Mouse (Mus musculus): ENCODE results near the gene Zfp142. TPM values are rescaled to one million over a fixed set of nuclear protein-coding genes. Genes with fewer than 3 reads are reported as not detected.

Zfp142 gene
- polyA plus RNA-seq, 1 experiment, result 8.5 TPM

DNA sequence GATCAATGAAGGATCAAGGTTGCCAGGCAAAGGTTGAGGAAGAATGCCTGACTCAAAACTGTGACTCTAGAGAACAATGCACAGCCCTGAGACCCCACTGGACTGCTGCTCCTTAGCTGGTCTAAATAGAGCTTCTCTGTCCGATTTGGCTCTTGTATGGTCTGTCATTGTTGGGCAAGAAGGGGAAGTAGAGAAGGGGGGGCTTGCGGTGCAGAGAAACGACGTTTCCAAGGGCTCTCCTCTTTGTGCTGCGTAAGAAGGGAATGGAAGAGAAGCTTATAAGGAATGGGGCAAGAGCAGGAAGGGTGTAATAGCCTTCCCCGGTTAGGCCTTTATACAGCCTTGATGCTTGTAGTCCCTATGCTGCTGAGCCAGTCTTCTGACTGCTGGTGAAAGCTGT, 22.2 kb downstream of the Zfp142 start:
- Histone ChIP-seq H3K36me3 (ENCODE audit: control insufficient read depth, insufficient read depth, low read length) (peaks cover 38% of the 10 kb centered on the region), H3K4me3 (ENCODE audit: low read depth, low read length) (no peak overlapping the region), H3K4me1 (ENCODE audit: control insufficient read depth, insufficient read depth, insufficient read length, low read length) (no peaks in the 10 kb centered on the region), H3K27me3 (ENCODE audit: control insufficient read depth, insufficient read depth, low read length) (no peaks in the 10 kb centered on the region), H3K27ac (ENCODE audit: insufficient read depth, low read depth, low read length) (no peak overlapping the region)
- 87% methylated on average over 6 of the region's 6 CpGs for WGBS
- no peak for TF ChIP-seq CTCF (IDR thresholded peaks at IDR 0.05; ENCODE audit: extremely low read depth, insufficient read length, insufficient replicate concordance, low read depth, low read length)
- no peak for TF ChIP-seq POLR2A (IDR thresholded peaks at IDR 0.05; ENCODE audit: low read depth, low read length)

DNA sequence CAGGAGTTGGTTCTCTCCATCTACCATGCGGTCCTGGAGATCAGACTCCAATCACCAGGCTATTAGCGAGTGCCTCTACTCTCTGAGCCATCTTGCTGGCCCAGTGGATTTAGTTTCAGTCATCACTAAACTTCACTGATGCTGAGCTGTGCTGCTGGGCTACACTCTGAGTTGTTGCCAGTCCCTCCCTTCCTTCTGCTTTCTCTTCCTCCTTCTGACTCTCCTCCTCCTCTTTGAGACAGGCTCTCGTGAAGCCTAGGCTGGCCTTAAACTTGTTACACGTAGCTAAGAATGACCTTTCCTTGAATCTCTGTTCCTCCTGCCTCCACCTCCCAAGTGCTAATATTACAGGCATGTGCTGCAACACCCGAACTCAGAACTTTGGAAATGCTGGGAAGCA, 29.0 kb downstream of the Zfp142 start:
- WGBS, result 78% methylated on average over 5 of the region's 5 CpGs
- Histone ChIP-seq H3K4me1 (ENCODE audit: control insufficient read depth, insufficient read depth, insufficient read length, low read length) (no peaks in the 10 kb centered on the region), H3K27me3 (ENCODE audit: control insufficient read depth, insufficient read depth, low read length) (no peaks in the 10 kb centered on the region), H3K4me3 (ENCODE audit: low read depth, low read length) (no peak overlapping the region), H3K36me3 (ENCODE audit: control insufficient read depth, insufficient read depth, low read length) (no peaks in the 10 kb centered on the region), H3K27ac (ENCODE audit: insufficient read depth, low read depth, low read length) (no peak overlapping the region)
- no peak for TF ChIP-seq POLR2A (IDR thresholded peaks at IDR 0.05; ENCODE audit: low read depth, low read length)
- TF ChIP-seq CTCF (IDR thresholded peaks at IDR 0.05; ENCODE audit: extremely low read depth, insufficient read length, insufficient replicate concordance, low read depth, low read length), result no peak

DNA sequence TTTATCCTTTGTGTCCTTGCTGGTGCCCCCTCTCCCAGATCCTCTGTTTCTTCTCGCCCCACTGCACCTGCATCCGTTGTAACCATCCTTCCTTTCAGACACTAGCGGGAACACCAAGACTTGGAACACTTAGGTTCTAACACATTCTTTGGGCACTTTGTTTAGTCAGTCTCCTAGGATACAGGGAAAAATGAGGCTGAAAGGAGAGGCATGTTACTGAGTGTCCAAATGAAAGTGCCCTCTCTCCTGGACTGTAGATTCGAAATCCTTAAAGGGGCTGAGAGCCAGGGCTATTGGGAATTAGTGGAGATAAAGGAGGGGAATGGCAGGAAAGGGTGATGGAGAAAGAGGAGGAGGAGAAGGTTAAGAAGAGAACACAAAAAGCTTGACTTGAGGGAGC, 43.9 kb downstream of the Zfp142 start, which contains the start of gene Usp37:
Gene Usp37, minus strand, starts transcription at position 101 of the 400 bp plus-strand sequence.
- H3K36me3 ChIP-seq (ENCODE audit: control insufficient read depth, insufficient read depth, low read length), result no peaks in the 10 kb centered on the region
- no peaks in the 10 kb centered on the region for H3K4me1 ChIP-seq (ENCODE audit: control insufficient read depth, insufficient read depth, insufficient read length, low read length)
- no peak within 1 kb of the TSS for H3K4me3 ChIP-seq (ENCODE audit: low read depth, low read length)
- H3K27me3 ChIP-seq (ENCODE audit: control insufficient read depth, insufficient read depth, low read length), result 0 out of 2 replicates have a peak, but pooled peaks cover 9% of the 10 kb centered on the region
- WGBS, result 77% methylated on average over 4 of the region's 4 CpGs
- no peak for TF ChIP-seq POLR2A (IDR thresholded peaks at IDR 0.05; ENCODE audit: low read depth, low read length)
- TF ChIP-seq CTCF (IDR thresholded peaks at IDR 0.05; ENCODE audit: extremely low read depth, insufficient read length, insufficient replicate concordance, low read depth, low read length), result no peak
- H3K27ac ChIP-seq (ENCODE audit: insufficient read depth, low read depth, low read length), result no peak within 1 kb of the TSS

DNA sequence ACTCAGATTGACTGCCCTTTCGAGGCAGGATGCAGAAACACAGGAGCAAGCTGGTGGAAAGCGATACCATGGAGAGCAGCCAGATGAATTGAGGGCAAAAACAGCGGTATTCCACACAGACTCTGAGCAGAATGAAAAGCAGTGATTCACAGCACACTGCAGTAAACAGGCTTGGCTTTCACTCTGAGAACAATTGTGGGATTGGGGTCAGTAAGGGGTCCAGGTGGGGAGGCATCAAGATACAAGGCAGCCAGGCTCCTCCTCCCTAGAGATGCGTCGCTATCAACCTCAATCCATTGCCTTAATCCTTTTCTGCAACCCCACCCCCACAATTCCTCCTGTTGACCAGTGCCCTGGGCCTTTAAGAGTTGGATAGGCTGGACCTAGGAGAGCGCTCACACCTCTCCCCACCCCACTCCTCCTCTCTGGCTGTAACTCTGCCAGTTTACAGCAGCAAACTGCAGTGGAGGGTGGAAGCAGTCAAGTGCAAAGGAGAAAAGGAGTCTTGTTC, 45.5 kb downstream of the Zfp142 start, which contains the start of gene Plcd4:
Gene Plcd4, plus strand, starts transcription at position 438 of the 511 bp plus-strand sequence.
- TF ChIP-seq CTCF (IDR thresholded peaks at IDR 0.05; ENCODE audit: extremely low read depth, insufficient read length, insufficient replicate concordance, low read depth, low read length) (no peak), POLR2A (IDR thresholded peaks at IDR 0.05; ENCODE audit: low read depth, low read length) (no peak)
- WGBS, result 12% methylated on average over 6 of the region's 6 CpGs
- no peaks in the 10 kb centered on the region for H3K4me1 ChIP-seq (ENCODE audit: control insufficient read depth, insufficient read depth, insufficient read length, low read length)
- 0 out of 2 replicates have a peak, but pooled peaks cover 9% of the 10 kb centered on the region for H3K27me3 ChIP-seq (ENCODE audit: control insufficient read depth, insufficient read depth, low read length)
- H3K27ac ChIP-seq (ENCODE audit: insufficient read depth, low read depth, low read length), result no peak within 1 kb of the TSS
- no peak within 1 kb of the TSS for H3K4me3 ChIP-seq (ENCODE audit: low read depth, low read length)
- H3K36me3 ChIP-seq (ENCODE audit: control insufficient read depth, insufficient read depth, low read length), result no peaks in the 10 kb centered on the region

DNA sequence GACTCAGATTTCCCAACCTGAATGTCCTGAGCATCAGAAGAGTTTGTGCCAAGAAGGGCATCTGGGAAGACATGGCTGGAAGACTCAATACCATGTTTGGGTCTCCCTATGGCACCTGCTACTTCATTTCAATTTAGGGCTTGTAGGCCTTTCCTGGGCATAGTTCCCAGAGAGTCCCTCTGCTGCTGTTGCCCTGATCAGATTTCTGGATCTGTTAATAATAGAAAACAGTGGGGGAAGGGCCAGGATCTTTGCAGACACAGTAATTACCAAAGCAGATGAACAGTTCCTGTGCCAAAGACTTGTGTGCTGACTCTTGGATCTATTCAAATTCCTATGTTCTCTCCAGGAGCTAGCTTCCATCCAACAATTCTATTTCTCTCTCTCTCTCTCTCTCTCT, 49.4 kb downstream of the Zfp142 start:
- Histone ChIP-seq H3K27ac (ENCODE audit: insufficient read depth, low read depth, low read length) (no peak overlapping the region), H3K27me3 (ENCODE audit: control insufficient read depth, insufficient read depth, low read length) (0 out of 2 replicates have a peak, but pooled peaks cover 5% of the 10 kb centered on the region), H3K4me1 (ENCODE audit: control insufficient read depth, insufficient read depth, insufficient read length, low read length) (no peaks in the 10 kb centered on the region)

DNA sequence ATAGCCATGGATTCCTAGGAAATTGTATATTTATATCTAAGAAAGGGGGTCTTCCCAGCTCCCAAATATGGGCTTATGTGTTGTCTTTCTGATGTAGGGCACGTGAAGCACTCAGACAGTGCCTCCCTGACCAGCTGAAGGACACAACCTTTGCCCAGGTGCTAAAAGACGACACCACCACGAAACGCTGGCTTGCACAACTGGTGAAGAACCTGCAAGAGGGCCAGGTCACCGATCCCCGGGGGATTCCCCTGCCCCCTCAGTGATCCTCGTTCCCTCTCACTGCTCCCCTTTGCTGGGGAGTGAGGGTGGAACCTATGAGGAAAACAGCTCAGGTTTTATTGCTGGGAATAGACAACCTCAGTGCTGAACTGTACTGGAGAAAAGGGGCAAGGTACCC, 59.5 kb downstream of the Zfp142 start:
- WGBS, result 82% methylated on average over 7 of the region's 7 CpGs
- H3K36me3 ChIP-seq (ENCODE audit: control insufficient read depth, insufficient read depth, low read length), result peaks cover 68% of the 10 kb centered on the region

More for the DNA sequence above, 49.4 kb downstream of the Zfp142 start:
- no peak for TF ChIP-seq CTCF (IDR thresholded peaks at IDR 0.05; ENCODE audit: extremely low read depth, insufficient read length, insufficient replicate concordance, low read depth, low read length)
- TF ChIP-seq POLR2A (IDR thresholded peaks at IDR 0.05; ENCODE audit: low read depth, low read length), result no peak
- Histone ChIP-seq H3K4me3 (ENCODE audit: low read depth, low read length) (no peak overlapping the region), H3K36me3 (ENCODE audit: control insufficient read depth, insufficient read depth, low read length) (no peaks in the 10 kb centered on the region)

DNA sequence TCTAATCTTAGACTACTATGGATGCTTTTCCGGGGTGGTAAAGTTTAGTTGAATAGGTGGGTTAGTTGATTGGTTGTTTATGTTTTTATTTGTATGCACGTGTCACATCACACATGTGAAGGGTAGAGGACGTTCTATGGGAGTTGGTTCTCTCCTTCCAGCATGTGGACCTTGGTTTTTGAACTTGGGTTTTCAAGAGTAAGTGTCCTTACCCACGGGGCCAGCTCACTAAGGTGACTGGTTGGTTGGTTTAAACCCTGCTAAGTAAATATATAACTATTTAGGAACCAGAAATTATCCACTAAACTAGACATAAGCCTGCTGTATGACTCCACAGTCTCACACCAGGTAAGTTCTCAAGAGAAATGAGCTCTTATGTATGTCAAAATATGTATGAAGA, 63.3 kb downstream of the Zfp142 start:
- WGBS, result 83% methylated on average over 4 of the region's 4 CpGs
- Histone ChIP-seq H3K4me1 (ENCODE audit: control insufficient read depth, insufficient read depth, insufficient read length, low read length) (no peaks in the 10 kb centered on the region), H3K36me3 (ENCODE audit: control insufficient read depth, insufficient read depth, low read length) (peaks cover 66% of the 10 kb centered on the region), H3K27me3 (ENCODE audit: control insufficient read depth, insufficient read depth, low read length) (no peaks in the 10 kb centered on the region), H3K4me3 (ENCODE audit: low read depth, low read length) (no peak overlapping the region), H3K27ac (ENCODE audit: insufficient read depth, low read depth, low read length) (no peak overlapping the region)
- TF ChIP-seq POLR2A (IDR thresholded peaks at IDR 0.05; ENCODE audit: low read depth, low read length) (no peak), CTCF (IDR thresholded peaks at IDR 0.05; ENCODE audit: extremely low read depth, insufficient read length, insufficient replicate concordance, low read depth, low read length) (no peak)

More for the DNA sequence above, 59.5 kb downstream of the Zfp142 start:
- Histone ChIP-seq H3K4me1 (ENCODE audit: control insufficient read depth, insufficient read depth, insufficient read length, low read length) (no peaks in the 10 kb centered on the region), H3K27ac (ENCODE audit: insufficient read depth, low read depth, low read length) (no peak overlapping the region), H3K4me3 (ENCODE audit: low read depth, low read length) (no peak overlapping the region), H3K27me3 (ENCODE audit: control insufficient read depth, insufficient read depth, low read length) (no peaks in the 10 kb centered on the region)
- TF ChIP-seq CTCF (IDR thresholded peaks at IDR 0.05; ENCODE audit: extremely low read depth, insufficient read length, insufficient replicate concordance, low read depth, low read length) (no peak), POLR2A (IDR thresholded peaks at IDR 0.05; ENCODE audit: low read depth, low read length) (no peak)

Data from small intestine, adult 2 months (tissue).